Mouse (Mus musculus): ENCODE results near the gene Rxrg. TPM values are rescaled to one million over a fixed set of nuclear protein-coding genes. Genes with fewer than 3 reads are reported as not detected.
A peak's percentile ranks its signal among the peaks of the same experiment; 100 is the strongest.

Gene Rxrg
- total RNA-seq, 4 experiments from 2014 or later = 5.4 to 6.9 (median 6.3) TPM

DNA sequence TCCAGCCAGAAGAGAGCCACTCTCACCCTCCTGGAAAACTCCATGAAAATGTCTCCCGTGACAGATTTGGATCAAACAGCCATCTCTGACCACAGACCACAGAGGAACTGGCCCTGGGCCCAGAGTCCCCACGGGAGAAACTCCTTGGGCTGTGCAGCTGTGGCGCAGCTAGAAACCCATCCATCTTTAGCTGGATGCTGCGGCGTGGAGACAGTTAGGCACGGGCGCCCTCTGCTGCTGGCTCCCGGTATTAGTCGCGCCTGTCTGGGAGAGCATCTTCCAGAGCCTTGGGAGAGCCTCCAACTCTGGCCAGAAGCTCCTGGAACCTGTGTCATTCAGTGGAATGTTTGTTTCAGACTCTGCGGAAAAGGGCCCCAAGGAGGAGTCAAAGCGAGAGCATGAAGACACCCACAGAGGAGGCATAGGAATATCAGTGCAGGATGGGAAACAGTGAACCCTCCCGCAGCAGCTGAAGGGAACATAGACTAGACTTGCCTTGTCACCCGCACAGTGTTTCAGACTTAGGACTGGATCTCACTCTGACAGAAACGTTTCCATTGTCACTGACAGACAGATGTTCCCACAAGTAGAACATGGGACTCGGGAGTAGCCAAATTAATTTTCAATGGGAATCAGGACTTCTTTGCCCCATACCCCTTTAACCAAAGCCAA is 46.8 kb downstream of the Rxrg start:
- DNase-seq (ENCODE audit: low spot score in 2 of 2) = peak; percentile 65 to 89

DNA sequence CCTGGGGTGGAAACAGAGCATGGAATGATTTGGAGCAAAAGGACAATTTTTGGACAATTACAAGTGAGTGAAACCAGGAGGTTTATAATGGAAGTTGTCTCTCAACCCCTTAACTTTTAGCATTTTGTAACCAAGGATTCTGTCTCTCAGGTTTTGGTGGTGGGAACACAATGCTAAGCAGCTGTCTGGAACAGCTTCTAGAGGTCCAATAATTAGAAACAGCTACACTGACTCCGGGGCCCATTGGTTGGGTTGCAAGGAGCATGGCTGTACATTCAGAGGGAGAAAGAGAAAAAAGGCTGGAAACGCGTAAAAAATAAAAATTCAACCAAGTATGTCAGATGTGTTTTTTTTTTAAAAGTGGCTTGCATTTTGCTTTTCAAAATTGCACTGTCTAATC is 50.5 kb downstream of the Rxrg start:
- DNase-seq (ENCODE audit: low spot score in 2 of 2) = no peak

- DNase-seq (ENCODE audit: low spot score in 2 of 2) = no peak
These were observed 51.0 kb downstream of the Rxrg start for GRCm38 (mm10) chr1:167649122-167649633.

- DNase-seq (ENCODE audit: low spot score in 2 of 2) = no peak
These were observed 54.2 kb downstream of the Rxrg start for GRCm38 (mm10) chr1:167652336-167652735.

DNA sequence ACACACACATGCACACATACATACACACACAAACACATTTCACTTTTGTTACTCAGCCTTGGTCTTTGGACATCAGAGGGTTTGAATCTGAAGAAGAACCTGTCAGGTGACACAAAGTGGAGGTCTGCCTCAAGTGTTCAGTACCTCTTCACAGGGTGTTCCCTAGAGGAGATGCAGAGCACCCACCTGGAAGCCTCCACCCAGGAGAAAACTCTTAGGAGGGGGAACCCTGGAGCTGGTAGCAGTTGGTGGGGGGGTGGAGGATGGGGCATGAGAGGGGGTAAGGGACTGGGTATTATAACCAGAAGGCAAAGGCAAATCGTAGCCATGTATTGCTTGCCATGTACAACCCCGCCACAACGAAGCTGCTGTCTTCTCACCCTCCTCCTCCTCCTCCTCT is 60.9 kb downstream of the Rxrg start:
- DNase-seq (ENCODE audit: low spot score in 2 of 2) = no peak

DNA sequence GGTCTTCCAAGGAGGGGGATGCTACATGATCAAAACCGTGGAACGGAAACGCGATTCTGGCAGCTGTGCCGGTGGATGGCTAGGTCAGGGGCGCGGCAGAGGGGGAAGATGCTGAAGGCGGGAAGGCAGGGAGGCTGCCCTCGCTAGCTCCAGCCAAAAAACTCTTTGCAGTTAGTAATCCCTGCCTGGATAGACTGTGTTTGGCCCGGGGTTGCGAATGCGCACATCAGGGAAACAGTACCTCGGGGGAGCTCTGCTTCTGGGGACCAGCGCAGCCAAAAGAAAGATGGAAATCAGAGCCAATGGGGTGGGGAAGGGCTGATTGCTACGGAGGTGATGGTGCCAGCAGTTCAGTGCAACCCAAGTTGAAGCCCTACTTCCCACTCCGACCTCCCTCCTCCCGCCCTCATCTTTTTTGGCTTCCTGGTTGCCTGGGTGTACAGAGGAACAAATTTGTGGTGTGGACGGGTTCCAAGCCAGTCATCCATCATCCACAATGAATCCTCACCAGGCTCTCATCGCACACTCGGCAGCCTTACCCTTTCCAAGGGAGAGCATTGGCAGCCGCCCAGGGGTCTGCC is 62.4 kb downstream of the Rxrg start:
- peak; percentile 37 to 42 for DNase-seq (ENCODE audit: low spot score in 2 of 2)

GRCm38 (mm10) chr1:167661123-167661522 is 62.9 kb downstream of the Rxrg start:
- DNase-seq (ENCODE audit: low spot score in 2 of 2) = no peak

- no peak for DNase-seq (ENCODE audit: low spot score in 2 of 2)
These were observed 65.0 kb downstream of the Rxrg start for GRCm38 (mm10) chr1:167663136-167663535.

DNA sequence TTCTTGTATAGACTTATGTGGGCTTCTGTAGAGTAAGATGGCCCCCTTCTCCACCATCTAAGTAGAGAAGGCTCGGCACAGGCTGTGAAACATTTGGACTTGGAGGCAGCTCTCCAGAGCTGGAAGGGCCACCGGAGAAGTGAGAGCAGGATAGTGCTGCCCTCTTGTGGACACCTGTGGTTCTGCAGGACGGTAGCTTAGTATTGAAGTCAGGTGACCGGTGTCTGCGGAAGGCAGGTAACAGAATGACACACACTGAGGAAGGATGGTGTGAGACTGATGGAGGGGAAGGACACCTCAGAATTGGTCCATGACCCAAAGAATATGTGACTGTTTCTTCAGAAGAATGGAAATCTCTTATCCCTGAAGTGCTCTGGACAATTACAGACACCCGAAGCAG is 71.6 kb downstream of the Rxrg start:
- DNase-seq (ENCODE audit: low spot score in 2 of 2) = peak; percentile 11 to 59

DNA sequence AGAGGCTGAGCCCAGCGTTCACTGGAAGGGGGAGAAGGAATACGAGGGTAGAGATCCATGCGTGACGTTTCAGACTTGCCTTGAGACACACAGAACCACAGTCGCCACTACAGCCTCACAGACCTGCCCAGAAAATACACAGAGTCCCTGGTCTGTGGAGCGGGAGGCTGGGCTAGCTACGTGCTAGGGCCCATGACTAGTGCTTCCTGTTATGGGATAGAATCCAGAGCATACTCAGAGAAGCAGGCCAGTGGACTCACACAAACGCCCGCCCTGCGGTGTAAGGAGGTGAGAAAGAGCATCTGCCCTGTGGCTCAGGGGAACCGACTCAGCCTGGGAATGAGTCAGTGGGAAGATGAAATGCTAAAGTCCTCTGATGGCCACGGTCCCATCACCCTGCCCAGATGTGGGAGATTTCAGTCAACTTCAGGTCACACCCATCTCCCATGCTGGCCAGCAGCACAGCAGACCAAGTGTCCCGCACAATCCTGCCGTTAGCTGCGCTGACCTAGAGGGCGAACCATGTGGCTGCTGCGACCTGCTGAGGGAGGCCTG is 74.3 kb downstream of the Rxrg start:
- DNase-seq (ENCODE audit: low spot score in 2 of 2) = no peak

DNA sequence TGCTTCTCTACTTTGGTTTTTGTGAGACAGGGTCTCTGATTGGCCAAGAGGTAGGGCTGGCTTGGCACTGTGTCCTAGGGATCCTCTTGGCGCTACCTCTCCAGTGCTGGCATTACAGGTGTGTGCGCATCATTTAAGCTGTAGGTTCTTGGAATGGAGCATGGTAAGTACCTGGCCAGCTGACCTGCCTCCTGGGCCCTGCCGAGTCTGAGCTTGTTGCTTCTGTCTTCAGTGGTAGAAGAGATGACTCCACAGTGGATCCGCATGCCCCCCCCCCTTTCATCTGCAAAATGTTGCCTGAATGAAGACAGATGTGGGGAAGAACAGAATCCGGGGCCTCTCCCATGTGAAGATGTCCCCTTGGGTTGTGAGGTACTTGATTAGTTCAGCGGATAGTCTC is 80.9 kb downstream of the Rxrg start:
- no peak for DNase-seq (ENCODE audit: low spot score in 2 of 2)

DNA sequence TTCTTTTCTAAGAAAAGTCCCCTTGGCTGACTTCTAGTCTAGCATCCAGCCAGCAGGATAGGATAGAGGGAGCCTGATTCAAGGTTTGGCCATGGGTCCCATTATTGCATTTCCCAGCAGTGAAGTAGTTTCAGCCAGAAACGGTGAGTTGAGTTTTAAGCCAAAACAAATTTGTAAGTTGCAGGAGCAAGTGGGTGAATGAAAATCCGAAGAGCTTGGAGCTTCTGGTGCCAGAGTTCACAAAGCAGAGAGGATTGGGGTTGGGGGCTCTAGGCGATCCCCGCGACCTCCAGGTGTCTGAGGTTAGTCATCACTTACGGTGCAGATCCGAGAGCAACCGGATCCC is 89.8 kb downstream of the Rxrg start:
- no peak for DNase-seq (ENCODE audit: low spot score in 2 of 2)

DNA sequence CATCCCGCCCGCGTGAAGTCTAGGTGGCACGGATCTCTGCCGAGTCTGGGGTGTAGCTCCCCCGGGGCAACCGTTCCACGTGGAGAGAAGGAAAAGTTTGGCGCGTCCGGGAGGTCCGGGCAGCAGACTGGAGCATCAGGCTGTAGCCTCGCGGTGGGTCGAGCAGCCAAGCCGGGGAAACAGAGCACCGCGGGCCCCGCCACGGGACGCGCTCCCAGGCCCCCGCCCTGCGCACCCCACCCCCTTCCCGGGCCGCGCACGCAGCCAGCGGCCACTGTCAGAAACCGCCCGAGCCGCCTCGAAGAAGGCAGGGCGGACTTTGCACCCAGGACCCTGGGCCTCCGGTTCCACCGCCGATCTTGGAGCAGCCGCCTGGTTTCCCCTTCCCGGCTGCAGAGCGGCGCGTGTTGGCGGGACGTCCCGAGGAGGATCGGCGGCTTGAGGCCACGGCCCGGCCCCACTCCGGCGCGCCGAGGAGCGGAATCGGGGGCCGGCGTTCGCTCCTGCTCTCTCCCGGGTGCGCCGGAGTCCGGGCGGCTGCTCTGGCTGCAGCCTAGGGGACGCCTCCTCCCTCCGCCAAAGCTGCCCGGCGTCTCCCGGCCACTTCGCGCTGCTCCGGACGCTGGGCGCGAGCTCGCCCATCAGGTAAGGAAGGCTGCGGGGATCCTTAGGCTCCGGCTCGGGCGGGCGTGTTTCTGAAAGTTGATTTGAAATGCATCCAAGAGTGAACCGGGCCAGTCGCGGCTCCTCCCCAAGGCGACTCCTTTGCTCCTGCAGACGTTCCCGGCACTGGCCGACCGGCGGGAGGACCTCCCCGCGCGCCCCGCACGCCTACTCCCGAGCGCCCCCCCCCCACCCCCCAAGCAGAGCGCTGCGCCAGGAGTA is 90.4 kb downstream of the Rxrg start:
- no peak for DNase-seq (ENCODE audit: low spot score in 2 of 2)

GRCm38 (mm10) chr1:167689232-167689261 is 90.9 kb downstream of the Rxrg start, which contains the start of gene Lmx1a:
TSS of gene Lmx1a (plus strand) at chr1:167689237.
- no peak for DNase-seq (ENCODE audit: low spot score in 2 of 2)

Other genes starting within 250 kb of the Rxrg start
- gene Aldh9a1, start 248.4 kb upstream of the Rxrg start, total RNA-seq (2022) = 10 to 100 TPM; 26.6 to 33.8 (median 32.2) TPM
- gene Mgst3, start 204.5 kb upstream of the Rxrg start, total RNA-seq (2022) = 10 to 100 TPM; 67.6 to 74.1 (median 67.9) TPM
- not detected for gene Lrrc52, start 131.6 kb upstream of the Rxrg start, total RNA-seq (2022)
- under 1 TPM in 1 of 4 experiments, not detected in 3; 0.16 TPM for gene Lmx1a, start 90.9 kb downstream of the Rxrg start, total RNA-seq (2022)

Measured in layer of hippocampus, adult 8-10 months (tissue).